Comparison of ENCODE assay signal across 8 mouse cellular contexts in genomic region chr6:86371950-86372516, GRCm38 (mm10). TPM values are rescaled to one million over a fixed set of nuclear protein-coding genes. Genes with fewer than 3 reads are reported as not detected.
DNase-seq lines count a peak whose midpoint lies in the region; ATAC-seq lines count a peak whose summit lies in the region.

No protein-coding gene starts in this region.

- H3K36me3 ChIP-seq in heart, embryonic 16.5 days (ENCODE audit: control insufficient read depth, insufficient read depth) = peaks cover 11% of the 10 kb centered on the region
- peaks cover 5% of the 10 kb centered on the region for H3K36me3 ChIP-seq in forebrain, embryonic 16.5 days (ENCODE audit: control insufficient read depth, insufficient read depth)
- peaks cover 6% of the 10 kb centered on the region for H3K36me3 ChIP-seq in midbrain, embryonic 11.5 days (ENCODE audit: control insufficient read depth, insufficient read depth, low read length)

- peaks cover 15% of the 10 kb centered on the region for H3K4me1 ChIP-seq in heart, embryonic 16.5 days (ENCODE audit: control insufficient read depth, insufficient read depth, low read length)
- H3K4me1 ChIP-seq in forebrain, embryonic 16.5 days (replicated peaks; ENCODE audit: control insufficient read depth, insufficient read depth, low read length) = peaks cover 21% of the 10 kb centered on the region
- peaks cover 19% of the 10 kb centered on the region for H3K4me1 ChIP-seq in midbrain, embryonic 11.5 days (ENCODE audit: control insufficient read depth, insufficient read depth, low read length)

- H3K9me3 ChIP-seq in heart, embryonic 16.5 days (replicated peaks; ENCODE audit: control insufficient read depth, low read length) = no peaks in the 10 kb centered on the region
- no peaks in the 10 kb centered on the region for H3K9me3 ChIP-seq in forebrain, embryonic 16.5 days (ENCODE audit: control insufficient read depth, low read length)
- H3K9me3 ChIP-seq in midbrain, embryonic 11.5 days (ENCODE audit: control insufficient read depth, low read length) = no peaks in the 10 kb centered on the region

- H3K4me2 ChIP-seq in heart, embryonic 16.5 days (ENCODE audit: low read depth, low read length) = peak overlapping the region; percentile 79
- peak overlapping the region; percentile 84 for H3K4me2 ChIP-seq in forebrain, embryonic 16.5 days (ENCODE audit: low read length)
- peak overlapping the region; percentile 82 for H3K4me2 ChIP-seq in midbrain, embryonic 11.5 days

- H3K4me3 ChIP-seq in heart, embryonic 16.5 days (ENCODE audit: low read length) = peak overlapping the region; percentile 85
- H3K4me3 ChIP-seq in forebrain, embryonic 16.5 days (replicated peaks; ENCODE audit: low read length) = peak overlapping the region; percentile 57
- peak overlapping the region; percentile 95 for H3K4me3 ChIP-seq in midbrain, embryonic 11.5 days (ENCODE audit: low read depth, low read length)

- no peak for ATAC-seq in heart, embryonic 16.5 days (replicated peaks; ENCODE audit: extremely low read depth, insufficient read depth, low FRiP score)
- no peak for ATAC-seq in forebrain, embryonic 16.5 days
- no peak for ATAC-seq in midbrain, embryonic 11.5 days (ENCODE audit: low FRiP score)

- 4% methylated on average over 12 of the region's 12 CpGs for WGBS in heart, embryonic 16.5 days
- 4% methylated on average over 12 of the region's 12 CpGs for WGBS in forebrain, embryonic 16.5 days
- WGBS in midbrain, embryonic 11.5 days = 5% methylated on average over 12 of the region's 12 CpGs

- no peak for DNase-seq in heart, adult 18-20 months
- peak; percentile 49 for DNase-seq in MN1 (ENCODE audit: low spot score)
- DNase-seq in midbrain, embryonic 11.5 days (ENCODE audit: low spot score, missing footprints) = no peak
- no peak for DNase-seq in Muller cell, postnatal 12 days (ENCODE audit: inconsistent ontology term)
- no peak for DNase-seq in spleen, postnatal 14 days (ENCODE audit: low spot score in 2 of 2)
- DNase-seq in thymus, postnatal 0 days (ENCODE audit: low spot score) = no peak

- peak overlapping the region; percentile 87 for H3K9ac ChIP-seq in heart, embryonic 16.5 days (ENCODE audit: low read length)
- H3K9ac ChIP-seq in forebrain, embryonic 16.5 days (replicated peaks; ENCODE audit: low read depth, low read length) = peak overlapping the region; percentile 56
- peak overlapping the region; percentile 94 for H3K9ac ChIP-seq in midbrain, embryonic 11.5 days (ENCODE audit: low read length)

- no peaks in the 10 kb centered on the region for H3K27me3 ChIP-seq in heart, embryonic 16.5 days (ENCODE audit: control insufficient read depth, insufficient read depth, low read length)
- H3K27me3 ChIP-seq in forebrain, embryonic 16.5 days (replicated peaks; ENCODE audit: control insufficient read depth, insufficient read depth, low read length) = no peaks in the 10 kb centered on the region
- H3K27me3 ChIP-seq in midbrain, embryonic 11.5 days (ENCODE audit: control insufficient read depth, insufficient read depth, low read length) = no peaks in the 10 kb centered on the region

- no peak overlapping the region for H3K27ac ChIP-seq in heart, embryonic 16.5 days (ENCODE audit: low read length)
- no peak overlapping the region; the same call in 1 of the 2 replicates for H3K27ac ChIP-seq in forebrain, embryonic 16.5 days (ENCODE audit: low read length)
- H3K27ac ChIP-seq in midbrain, embryonic 11.5 days (ENCODE audit: low read depth, low read length) = no peak overlapping the region

RNA-seq across cellular contexts. Expression of gene Snrpg, which starts 0.9 kb away (rescaled TPM):
- polyA plus RNA-seq in heart, embryonic 16.5 days (2015; fragmentation: Nextera tagmentation; extraction: Ambion mirVana) = 246 and 255 TPM in 2 replicates
- 10 to 100 TPM; 41.2 to 48.5 TPM for total RNA-seq in heart, adult 18-20 months (2021)
- 420 and 457 TPM in 2 replicates for polyA plus RNA-seq in forebrain, embryonic 16.5 days (2015; fragmentation: Nextera tagmentation; extraction: Ambion mirVana)
- polyA plus RNA-seq in midbrain, embryonic 11.5 days (2014; fragmentation: Nextera tagmentation; extraction: Ambion mirVana) = 658 and 748 TPM in 2 replicates
- polyA plus RNA-seq in thymus, postnatal 0 days (2015; fragmentation: Nextera tagmentation; extraction: Ambion mirVana) = 649 and 709 TPM in 2 replicates

RNA-seq across cellular contexts. Expression of gene Fam136a, which starts 6.6 kb away (rescaled TPM):
- polyA plus RNA-seq in heart, embryonic 16.5 days (2015; fragmentation: Nextera tagmentation; extraction: Ambion mirVana) = 92.4 and 99.4 TPM in 2 replicates
- total RNA-seq in heart, adult 18-20 months (2021) = 10 to 100 TPM; 28.6 to 28.7 TPM
- 128 TPM in 2 replicates for polyA plus RNA-seq in forebrain, embryonic 16.5 days (2015; fragmentation: Nextera tagmentation; extraction: Ambion mirVana)
- 147 and 152 TPM in 2 replicates for polyA plus RNA-seq in midbrain, embryonic 11.5 days (2014; fragmentation: Nextera tagmentation; extraction: Ambion mirVana)
- 77.1 and 83.0 TPM in 2 replicates for polyA plus RNA-seq in thymus, postnatal 0 days (2015; fragmentation: Nextera tagmentation; extraction: Ambion mirVana)

RNA-seq across cellular contexts. Expression of gene Pcyox1, which starts 24.9 kb away (rescaled TPM):
- 55.5 and 56.6 TPM in 2 replicates for polyA plus RNA-seq in heart, embryonic 16.5 days (2015; fragmentation: Nextera tagmentation; extraction: Ambion mirVana)
- 10 to 100 TPM; 81.9 to 86.8 TPM for total RNA-seq in heart, adult 18-20 months (2021)
- 104 and 119 TPM in 2 replicates for polyA plus RNA-seq in forebrain, embryonic 16.5 days (2015; fragmentation: Nextera tagmentation; extraction: Ambion mirVana)
- 107 and 119 TPM in 2 replicates for polyA plus RNA-seq in midbrain, embryonic 11.5 days (2014; fragmentation: Nextera tagmentation; extraction: Ambion mirVana)
- 28.8 and 32.8 TPM in 2 replicates for polyA plus RNA-seq in thymus, postnatal 0 days (2015; fragmentation: Nextera tagmentation; extraction: Ambion mirVana)

RNA-seq across cellular contexts. Expression of gene Tia1, which starts 32.0 kb away (rescaled TPM):
- polyA plus RNA-seq in heart, embryonic 16.5 days (2015; fragmentation: Nextera tagmentation; extraction: Ambion mirVana) = 118 and 120 TPM in 2 replicates
- 10 to 100 TPM; 17.2 to 19.3 TPM for total RNA-seq in heart, adult 18-20 months (2021)
- 370 and 414 TPM in 2 replicates for polyA plus RNA-seq in forebrain, embryonic 16.5 days (2015; fragmentation: Nextera tagmentation; extraction: Ambion mirVana)
- 241 and 255 TPM in 2 replicates for polyA plus RNA-seq in midbrain, embryonic 11.5 days (2014; fragmentation: Nextera tagmentation; extraction: Ambion mirVana)
- polyA plus RNA-seq in thymus, postnatal 0 days (2015; fragmentation: Nextera tagmentation; extraction: Ambion mirVana) = 170 and 184 TPM in 2 replicates

RNA-seq across cellular contexts. Expression of gene Gm44790, which starts 54.4 kb away (rescaled TPM):
- polyA plus RNA-seq in heart, embryonic 16.5 days (2015; fragmentation: Nextera tagmentation; extraction: Ambion mirVana) = 0.46 and 0.47 TPM in 2 replicates
- total RNA-seq in heart, adult 18-20 months (2021) = not detected
- not detected in 2 replicates for polyA plus RNA-seq in forebrain, embryonic 16.5 days (2015; fragmentation: Nextera tagmentation; extraction: Ambion mirVana)
- not detected in 2 replicates for polyA plus RNA-seq in midbrain, embryonic 11.5 days (2014; fragmentation: Nextera tagmentation; extraction: Ambion mirVana)
- 0.25 and 0.31 TPM in 2 replicates for polyA plus RNA-seq in thymus, postnatal 0 days (2015; fragmentation: Nextera tagmentation; extraction: Ambion mirVana)
